Mouse (Mus musculus): ENCODE data around the gene Slc15a2. TPM values are rescaled to one million over a fixed set of nuclear protein-coding genes. Genes with fewer than 3 reads are reported as not detected.

Gene Slc15a2
- total RNA-seq (2018; cell fraction: chromatin; rRNA removed): 10 to 100 TPM in 8 of 26 experiments, 1 to 10 TPM in 13, under 1 TPM in 4, not detected in 1; 0.32 to 46.0 (median 4.4) TPM
- total RNA-seq (2018; cell fraction: cytosol; rRNA removed): 1 to 10 TPM in 1 of 26 experiments, under 1 TPM in 22, not detected in 3; 0.03 to 1.0 (median 0.20) TPM
- 10 to 100 TPM in 9 of 26 experiments, 1 to 10 TPM in 11, under 1 TPM in 6; 0.37 to 37.8 (median 2.8) TPM for total RNA-seq (2018; cell fraction: nucleus; rRNA removed)
- polyA plus RNA-seq (2018): 0.33 to 1.3 TPM (median 1.3 TPM) in 3 replicates

DNA sequence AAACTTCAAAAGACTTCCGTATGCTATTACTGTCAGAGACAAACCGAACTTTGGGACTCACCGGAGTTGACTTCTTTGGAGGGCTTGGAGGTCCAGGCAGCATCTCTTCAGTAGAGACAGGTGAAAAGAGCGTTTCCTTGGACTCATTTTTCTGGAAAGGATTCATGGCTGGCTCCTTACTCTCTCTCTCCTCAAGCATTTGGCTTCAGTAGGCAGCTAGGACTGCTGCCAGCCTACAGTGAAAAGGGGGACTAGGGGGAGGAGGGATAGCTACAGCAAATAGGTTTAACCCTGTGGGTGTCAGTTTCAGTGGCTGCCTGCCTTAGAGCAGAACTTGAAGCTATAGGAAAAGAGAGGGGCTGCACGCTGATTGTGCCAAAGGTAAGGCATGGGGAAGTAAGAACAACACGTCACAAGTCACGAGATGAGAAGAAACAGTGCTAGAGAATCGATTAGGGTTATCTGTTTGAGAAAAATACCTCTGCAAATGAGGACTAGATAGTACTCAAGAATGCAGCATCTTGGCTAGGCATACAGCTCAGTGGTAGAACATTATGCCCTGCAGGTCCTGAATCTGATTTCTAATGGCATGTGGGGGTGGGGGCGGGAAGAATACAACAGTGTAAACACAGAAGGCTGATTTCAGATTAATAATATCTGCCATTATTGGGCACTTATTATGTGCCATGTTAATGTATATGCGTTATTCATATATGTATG lies at the start of gene Slc15a2:
Slc15a2 (minus strand) TSS at position 369 of the 720 bp plus-strand sequence.
- WGBS (ENCODE audit: missing documents): 85% methylated on average over 10 of the region's 10 CpGs
- H3K4me3 ChIP-seq (ENCODE audit: inconsistent target): no peak within 1 kb of the TSS
- no peaks in the 10 kb centered on the region for H3K79me2 ChIP-seq (ENCODE audit: inconsistent target)
- H3K27ac ChIP-seq: no peak within 1 kb of the TSS
- H3K36me3 ChIP-seq (ENCODE audit: inconsistent target): no peaks in the 10 kb centered on the region

DNA sequence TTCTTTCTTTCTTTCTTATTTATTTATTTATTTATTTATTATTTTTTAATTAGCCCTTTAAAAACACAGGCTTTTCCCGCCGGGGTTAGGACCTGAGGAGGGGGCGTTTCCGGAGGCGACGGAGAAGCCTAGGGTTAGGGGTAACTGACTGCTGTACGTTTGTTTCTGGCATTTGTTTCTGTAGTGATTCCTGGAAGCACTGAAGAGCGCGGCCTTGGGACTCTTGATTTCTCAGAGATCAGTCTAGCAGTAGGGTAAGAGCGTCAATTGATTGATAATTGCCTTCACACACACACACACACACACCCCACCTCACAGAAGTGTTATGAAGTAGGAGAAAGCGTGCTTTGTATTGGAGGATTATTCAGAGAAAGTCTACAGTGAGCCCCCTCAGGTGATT lies 44.1 kb upstream of the Slc15a2 start:
- H3K27ac ChIP-seq: no peak overlapping the region
- 34% methylated on average over 11 of the region's 11 CpGs for WGBS (ENCODE audit: missing documents)
- H3K36me3 ChIP-seq (ENCODE audit: inconsistent target): no peaks in the 10 kb centered on the region
- H3K4me3 ChIP-seq (ENCODE audit: inconsistent target): peak overlapping the region; percentile 49
- no peaks in the 10 kb centered on the region for H3K79me2 ChIP-seq (ENCODE audit: inconsistent target)

DNA sequence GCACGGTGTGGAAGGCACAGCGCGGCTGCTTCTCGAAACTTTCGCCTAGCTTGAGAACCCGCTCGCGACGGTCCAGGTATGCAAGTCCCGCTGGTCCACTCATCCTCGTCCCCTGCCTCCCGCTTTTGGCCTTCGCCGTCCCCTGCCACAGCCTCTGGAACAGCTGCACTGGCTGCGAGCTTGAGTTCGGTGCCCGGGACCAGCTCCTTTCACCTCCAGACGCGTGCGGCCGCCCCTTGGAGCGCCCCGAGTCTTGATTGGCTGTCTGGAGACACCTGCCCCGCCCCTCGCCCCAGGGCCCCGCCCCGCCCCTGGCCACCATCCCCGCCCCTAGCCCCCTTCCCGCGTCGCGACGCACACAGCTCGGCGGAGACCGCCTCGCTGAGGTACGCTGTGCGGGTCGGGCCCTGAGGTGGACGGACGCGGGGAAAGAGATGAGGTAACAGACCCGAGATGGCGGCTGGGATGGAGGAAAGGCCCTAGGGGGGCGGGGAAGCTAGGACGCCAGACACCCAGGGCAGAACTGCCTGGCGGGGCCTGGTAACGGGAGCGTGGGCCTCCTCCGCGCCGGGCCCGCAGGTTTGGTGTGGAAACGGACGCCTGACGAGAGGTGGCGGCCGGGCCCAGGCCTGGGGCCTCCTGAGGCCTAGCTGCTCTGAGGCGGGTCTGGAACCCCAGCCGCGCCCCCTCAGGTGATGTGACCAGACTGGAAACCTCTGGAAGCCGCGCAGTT lies 43.5 kb upstream of the Slc15a2 start, which contains the start of gene Iqcb1:
Iqcb1 (plus strand) TSS at position 332 of the 733 bp plus-strand sequence.
- WGBS (ENCODE audit: missing documents): under 1% methylated on average over 47 of the region's 64 CpGs

DNA sequence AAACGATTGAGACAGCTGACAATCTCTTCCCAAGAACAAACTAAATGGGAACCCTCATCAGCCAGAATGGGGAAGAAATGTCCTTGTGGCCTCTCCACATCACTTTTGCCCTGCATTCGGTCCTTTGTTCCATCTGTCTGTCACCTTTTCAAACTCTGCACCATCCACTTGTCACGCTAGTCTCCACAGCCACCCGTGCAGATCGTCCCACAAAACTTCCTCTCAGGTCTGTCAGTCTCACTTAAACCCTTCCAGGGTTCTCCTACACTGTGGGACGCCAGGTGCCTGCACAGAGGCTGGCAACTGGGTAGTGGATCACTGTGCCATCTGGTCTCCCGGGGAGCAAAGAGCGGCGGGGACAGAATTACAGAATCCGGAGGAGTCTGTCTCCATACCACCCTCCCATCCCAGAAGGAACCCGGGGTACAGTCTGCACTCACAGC lies 42.9 kb upstream of the Slc15a2 start:
- peak overlapping the region; percentile 49 for H3K4me3 ChIP-seq (ENCODE audit: inconsistent target)
- H3K27ac ChIP-seq: no peak overlapping the region
- H3K36me3 ChIP-seq (ENCODE audit: inconsistent target): no peaks in the 10 kb centered on the region
- 13% methylated on average over 11 of the region's 11 CpGs for WGBS (ENCODE audit: missing documents)
- H3K79me2 ChIP-seq (ENCODE audit: inconsistent target): no peaks in the 10 kb centered on the region

More for the DNA sequence above, 43.5 kb upstream of the Slc15a2 start, which contains the start of gene Iqcb1:
- Histone ChIP-seq H3K27ac (no peak within 1 kb of the TSS), H3K36me3 (ENCODE audit: inconsistent target) (no peaks in the 10 kb centered on the region), H3K4me3 (ENCODE audit: inconsistent target) (peak within 1 kb of the TSS; percentile 49), H3K79me2 (ENCODE audit: inconsistent target) (no peaks in the 10 kb centered on the region)

- no peaks in the 10 kb centered on the region for H3K36me3 ChIP-seq (ENCODE audit: inconsistent target)
- H3K27ac ChIP-seq: no peak overlapping the region
- H3K79me2 ChIP-seq (ENCODE audit: inconsistent target): no peaks in the 10 kb centered on the region
- no peak overlapping the region for H3K4me3 ChIP-seq (ENCODE audit: inconsistent target)
- 2% methylated on average over 3 of the region's 3 CpGs for WGBS (ENCODE audit: missing documents)
Measured at GRCm38 (mm10) chr16:36821474-36821873, 36.7 kb upstream of the Slc15a2 start.

GRCm38 (mm10) chr16:36820747-36821146 lies 36.0 kb upstream of the Slc15a2 start:
- H3K36me3 ChIP-seq (ENCODE audit: inconsistent target): no peaks in the 10 kb centered on the region
- WGBS (ENCODE audit: missing documents): 76% methylated on average over 3 of the region's 3 CpGs
- no peak overlapping the region for H3K4me3 ChIP-seq (ENCODE audit: inconsistent target)
- no peaks in the 10 kb centered on the region for H3K79me2 ChIP-seq (ENCODE audit: inconsistent target)
- no peak overlapping the region for H3K27ac ChIP-seq

DNA sequence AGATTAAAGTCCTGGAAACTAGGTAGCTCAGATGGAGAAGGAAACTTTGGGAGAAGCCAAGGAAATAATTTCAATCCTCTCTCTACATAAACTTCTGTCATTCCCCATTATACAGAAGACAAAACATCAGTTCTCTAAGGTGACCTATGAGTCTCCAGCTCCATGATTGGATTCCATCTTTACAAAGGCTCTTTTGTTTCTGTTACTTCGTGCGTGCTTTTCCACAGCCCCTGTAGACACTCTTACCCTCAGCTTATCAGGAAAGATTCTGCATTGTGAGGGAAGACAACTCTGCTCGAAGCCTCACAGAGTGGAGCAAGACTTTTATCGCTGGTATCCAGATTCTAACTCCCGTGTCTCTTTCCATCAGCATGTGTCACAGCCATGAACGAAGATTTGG lies 35.3 kb upstream of the Slc15a2 start:
- H3K36me3 ChIP-seq (ENCODE audit: inconsistent target): no peaks in the 10 kb centered on the region
- 90% methylated on average over 6 of the region's 6 CpGs for WGBS (ENCODE audit: missing documents)
- H3K4me3 ChIP-seq (ENCODE audit: inconsistent target): no peak overlapping the region

GRCm38 (mm10) chr16:36817321-36817926 lies 32.7 kb upstream of the Slc15a2 start:
- no peak overlapping the region for H3K4me3 ChIP-seq (ENCODE audit: inconsistent target)
- H3K79me2 ChIP-seq (ENCODE audit: inconsistent target): no peaks in the 10 kb centered on the region
- no peaks in the 10 kb centered on the region for H3K36me3 ChIP-seq (ENCODE audit: inconsistent target)
- no peak overlapping the region for H3K27ac ChIP-seq
- WGBS (ENCODE audit: missing documents): 26% methylated on average over 6 of the region's 7 CpGs

More for the DNA sequence above, 35.3 kb upstream of the Slc15a2 start:
- H3K27ac ChIP-seq: no peak overlapping the region
- no peaks in the 10 kb centered on the region for H3K79me2 ChIP-seq (ENCODE audit: inconsistent target)

DNA sequence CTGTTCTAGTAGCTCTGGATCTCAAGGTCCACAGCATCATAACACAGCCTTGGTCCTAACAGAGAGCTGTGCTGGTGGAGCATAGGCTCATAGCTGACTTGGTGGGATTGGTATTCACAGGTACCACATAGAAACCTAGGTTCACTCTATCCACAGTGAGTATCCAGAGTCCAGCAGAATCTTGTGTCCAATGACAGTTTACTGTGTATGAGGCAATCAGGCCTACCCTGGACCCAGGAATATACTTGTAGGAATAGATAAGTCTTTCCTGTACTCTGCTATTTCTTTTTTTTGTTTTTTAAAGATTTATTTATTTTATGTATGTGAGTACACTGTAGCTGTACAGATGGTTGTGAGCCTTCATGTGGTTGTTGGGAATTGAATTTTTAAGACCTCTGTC lies 32.2 kb upstream of the Slc15a2 start:
- Histone ChIP-seq H3K4me3 (ENCODE audit: inconsistent target) (no peak overlapping the region), H3K79me2 (ENCODE audit: inconsistent target) (no peaks in the 10 kb centered on the region), H3K36me3 (ENCODE audit: inconsistent target) (no peaks in the 10 kb centered on the region)

GRCm38 (mm10) chr16:36813680-36814079 lies 28.9 kb upstream of the Slc15a2 start:
- no peaks in the 10 kb centered on the region for H3K79me2 ChIP-seq (ENCODE audit: inconsistent target)
- H3K27ac ChIP-seq: no peak overlapping the region
- H3K36me3 ChIP-seq (ENCODE audit: inconsistent target): no peaks in the 10 kb centered on the region
- no peak overlapping the region for H3K4me3 ChIP-seq (ENCODE audit: inconsistent target)
- WGBS (ENCODE audit: missing documents): 90% methylated on average over 3 of the region's 3 CpGs

More for the DNA sequence above, 32.2 kb upstream of the Slc15a2 start:
- no peak overlapping the region for H3K27ac ChIP-seq

DNA sequence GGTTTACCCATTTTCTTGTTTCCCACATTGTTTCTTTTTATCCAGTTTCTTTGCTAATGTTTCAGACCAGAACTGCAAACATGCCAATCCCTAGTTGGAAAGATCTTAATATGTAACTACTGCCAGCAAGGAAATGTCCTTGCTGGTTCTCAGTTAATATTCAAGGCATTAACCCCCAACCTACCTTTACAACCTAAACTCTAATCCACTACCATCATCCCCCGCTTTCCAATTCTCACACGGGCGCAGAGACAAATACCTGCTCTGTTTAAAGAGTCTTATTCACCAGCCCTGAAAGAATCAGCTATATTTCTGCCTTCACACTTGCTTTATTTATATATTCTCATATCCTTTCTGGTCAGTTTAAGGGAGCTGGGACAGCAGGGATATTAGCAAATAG lies 23.9 kb upstream of the Slc15a2 start:
- Histone ChIP-seq H3K79me2 (ENCODE audit: inconsistent target) (no peaks in the 10 kb centered on the region), H3K27ac (no peak overlapping the region), H3K4me3 (ENCODE audit: inconsistent target) (no peak overlapping the region), H3K36me3 (ENCODE audit: inconsistent target) (no peaks in the 10 kb centered on the region)
- 100% methylated on average over 3 of the region's 3 CpGs for WGBS (ENCODE audit: missing documents)

GRCm38 (mm10) chr16:36802361-36802760 lies 17.6 kb upstream of the Slc15a2 start:
- no peaks in the 10 kb centered on the region for H3K36me3 ChIP-seq (ENCODE audit: inconsistent target)
- WGBS (ENCODE audit: missing documents): 87% methylated on average over 3 of the region's 3 CpGs
- no peak overlapping the region for H3K4me3 ChIP-seq (ENCODE audit: inconsistent target)
- no peak overlapping the region for H3K27ac ChIP-seq
- no peaks in the 10 kb centered on the region for H3K79me2 ChIP-seq (ENCODE audit: inconsistent target)

DNA sequence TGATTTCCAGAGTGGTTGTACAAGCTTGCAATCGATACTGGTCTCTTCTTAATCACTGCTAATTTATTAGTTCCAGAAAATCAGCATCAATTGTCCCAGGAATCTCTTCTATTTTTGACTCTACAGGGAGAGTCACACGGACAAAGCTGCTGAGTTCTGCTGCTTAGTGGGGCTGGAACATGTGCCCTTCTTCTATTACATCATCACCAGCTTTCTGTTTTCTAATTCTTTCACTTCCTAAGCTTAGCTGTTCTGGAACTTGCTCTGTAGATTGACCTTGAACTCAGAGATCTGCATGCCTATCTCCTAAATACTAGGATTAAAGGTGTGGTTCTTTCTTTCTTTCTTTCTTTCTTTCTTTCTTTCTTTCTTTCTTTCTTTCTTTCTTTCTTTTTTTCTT lies 13.6 kb upstream of the Slc15a2 start:
- WGBS (ENCODE audit: missing documents): 68% methylated on average over 2 of the region's 2 CpGs
- no peaks in the 10 kb centered on the region for H3K79me2 ChIP-seq (ENCODE audit: inconsistent target)
- no peaks in the 10 kb centered on the region for H3K36me3 ChIP-seq (ENCODE audit: inconsistent target)
- no peak overlapping the region for H3K27ac ChIP-seq
- no peak overlapping the region for H3K4me3 ChIP-seq (ENCODE audit: inconsistent target)

GRCm38 (mm10) chr16:36794976-36795375 lies 10.2 kb upstream of the Slc15a2 start:
- no peaks in the 10 kb centered on the region for H3K79me2 ChIP-seq (ENCODE audit: inconsistent target)
- no peak overlapping the region for H3K27ac ChIP-seq
- no peak overlapping the region for H3K4me3 ChIP-seq (ENCODE audit: inconsistent target)
- 36% methylated on average over 2 of the region's 2 CpGs for WGBS (ENCODE audit: missing documents)
- H3K36me3 ChIP-seq (ENCODE audit: inconsistent target): no peaks in the 10 kb centered on the region
